Mouse (Mus musculus) CH12.LX (cell line): ENCODE measurements around the gene Ccser1. TPM values are rescaled to one million over a fixed set of nuclear protein-coding genes. Genes with fewer than 3 reads are reported as not detected.

Experiments used
- DNase-seq: peaks from one replicate; pipeline ENCODE4 v3.0.0-alpha.2; 2013; ENCODE audit errors: extremely low read depth
- H3K27ac ChIP-seq: 2 replicates; pipeline ENCODE4 v1.5.1; 2012; ENCODE audit warnings: low read depth, mild to moderate bottlenecking, control low read depth, moderate library complexity; ENCODE audit not compliant: insufficient read depth
- H3K27me3 ChIP-seq: replicated peaks from 2 replicates; pipeline ENCODE3; 2012; ENCODE audit warnings: inconsistent platforms
- H3K36me3 ChIP-seq, 2 experiments: replicated peaks in 1 of 2; 2 replicates each; pipeline versions ENCODE3 to v1.6.1; 2012; ENCODE audit warnings: inconsistent platforms in 1 of 2, low read length in 1 of 2, mild to moderate bottlenecking in 1 of 2, mixed read lengths in 1 of 2, moderate library complexity in 1 of 2; ENCODE audit not compliant: control insufficient read depth in 1 of 2, insufficient read depth in 1 of 2
- H3K4me1 ChIP-seq, 2 experiments: 2 replicates each; pipeline ENCODE4 v1.6.1; 2012; ENCODE audit warnings: inconsistent platforms in 1 of 2, moderate library complexity in 1 of 2; ENCODE audit not compliant: insufficient read depth in 2 of 2, control insufficient read depth in 1 of 2
- H3K4me2 ChIP-seq: 2 replicates; pipeline ENCODE4 v1.6.1; 2012; ENCODE audit warnings: low read depth, mild to moderate bottlenecking, control low read depth; ENCODE audit not compliant: poor library complexity, insufficient read depth, severe bottlenecking
- H3K4me3 ChIP-seq, 3 experiments: fragments of 150-350 bp in 1 of 3; sonication (generic) in 1 of 3; replicated peaks in 1 of 3; 2 replicates each; pipeline versions ENCODE3 to v1.5.1; 2011 to 2012; ENCODE audit warnings: low read depth in 2 of 3, low read length in 2 of 3, mild to moderate bottlenecking in 2 of 3, moderate library complexity in 2 of 3, control low read depth in 1 of 3, improper control_type of control experiment in 1 of 3, inconsistent platforms in 1 of 3, mixed read lengths in 1 of 3; ENCODE audit not compliant: poor library complexity in 1 of 3
- H3K79me2 ChIP-seq: replicated peaks from 2 replicates; pipeline ENCODE4 v1.6.1; 2012; ENCODE audit warnings: mild to moderate bottlenecking, moderate library complexity; ENCODE audit not compliant: control insufficient read depth, poor library complexity, insufficient read depth, severe bottlenecking; ENCODE audit errors: extremely low read depth
- H3K9ac ChIP-seq: 2 replicates; pipeline ENCODE4 v1.6.1; 2012; ENCODE audit warnings: low read depth, mild to moderate bottlenecking, control low read depth, moderate library complexity; ENCODE audit not compliant: insufficient read depth
- H3K9me3 ChIP-seq: replicated peaks from 2 replicates; pipeline ENCODE3; 2012; ENCODE audit warnings: low read length, inconsistent platforms, mixed read lengths
- BHLHE40 ChIP-seq: IDR thresholded peaks from 2 replicates; pipeline ENCODE4 v1.6.1; 2011; ENCODE audit warnings: mild to moderate bottlenecking, low read depth, low read length, improper control_type of control experiment
- CHD1 ChIP-seq: IDR thresholded peaks from 2 replicates; pipeline ENCODE4 v1.6.1; 2012; ENCODE audit warnings: low read depth, low read length, improper control_type of control experiment, inconsistent platforms
- CHD2 ChIP-seq: IDR thresholded peaks from 2 replicates; pipeline ENCODE4 v1.6.1; 2011; ENCODE audit warnings: low read length, improper control_type of control experiment
- CTCF ChIP-seq, 2 experiments: IDR thresholded peaks in 1 of 2; conservative IDR thresholded peaks in 1 of 2; 2 replicates each; pipeline ENCODE4 v1.5.1; 2011 to 2012; ENCODE audit warnings: low read depth in 2 of 2, low read length in 2 of 2, improper control_type of control experiment in 1 of 2, inconsistent platforms in 1 of 2, mild to moderate bottlenecking in 1 of 2, moderate library complexity in 1 of 2
- E2F4 ChIP-seq: IDR thresholded peaks from 2 replicates; pipeline ENCODE4 v1.6.1; 2011; ENCODE audit warnings: low read depth, low read length, improper control_type of control experiment; ENCODE audit not compliant: insufficient replicate concordance
- ELF1 ChIP-seq: IDR thresholded peaks from 2 replicates; pipeline ENCODE4 v1.6.1; 2014; ENCODE audit warnings: low read depth, mild to moderate bottlenecking, inconsistent platforms, low read length, improper control_type of control experiment
- ETS1 ChIP-seq: conservative IDR thresholded peaks from 2 replicates; pipeline ENCODE4 v1.6.1; 2012; ENCODE audit warnings: low read depth, mild to moderate bottlenecking, inconsistent platforms, low read length, improper control_type of control experiment, moderate library complexity
- GABPA ChIP-seq: IDR thresholded peaks from 2 replicates; pipeline ENCODE4 v1.6.1; 2012; ENCODE audit warnings: low read depth, low read length, improper control_type of control experiment, inconsistent platforms; ENCODE audit not compliant: insufficient replicate concordance
- HCFC1 ChIP-seq: IDR thresholded peaks from 2 replicates; pipeline ENCODE4 v1.6.1; 2012; ENCODE audit warnings: low read depth, mild to moderate bottlenecking, inconsistent platforms, low read length, improper control_type of control experiment
- JUN ChIP-seq: IDR thresholded peaks from 2 replicates; pipeline ENCODE4 v1.6.1; 2011; ENCODE audit warnings: low read depth, mild to moderate bottlenecking, low read length, improper control_type of control experiment, moderate library complexity; ENCODE audit not compliant: insufficient read depth
- MAFK ChIP-seq: IDR thresholded peaks from 2 replicates; pipeline ENCODE4 v1.6.1; 2011; ENCODE audit warnings: low read length, improper control_type of control experiment; ENCODE audit not compliant: insufficient replicate concordance
- MAZ ChIP-seq: IDR thresholded peaks from 2 replicates; pipeline ENCODE4 v1.6.1; 2012; ENCODE audit warnings: low read depth, mild to moderate bottlenecking, inconsistent platforms, low read length, improper control_type of control experiment, moderate library complexity
- MEF2A ChIP-seq: IDR thresholded peaks from 2 replicates; pipeline ENCODE4 v1.6.1; 2014; ENCODE audit warnings: low read depth, mild to moderate bottlenecking, inconsistent platforms, low read length, improper control_type of control experiment, borderline replicate concordance
- MXI1 ChIP-seq: IDR thresholded peaks from 2 replicates; pipeline ENCODE4 v1.6.1; 2011; ENCODE audit warnings: mild to moderate bottlenecking, low read depth, low read length, improper control_type of control experiment
- NELFE ChIP-seq: IDR thresholded peaks from 2 replicates; pipeline ENCODE4 v1.6.1; 2011; ENCODE audit warnings: low read depth, low read length, improper control_type of control experiment
- POLR2A ChIP-seq: IDR thresholded peaks from 2 replicates; pipeline ENCODE4 v1.6.1; 2011; ENCODE audit warnings: low read depth, mild to moderate bottlenecking, improper control_type of control experiment, low read length
- POLR2AphosphoS2 ChIP-seq: IDR thresholded peaks from 2 replicates; pipeline ENCODE4 v1.6.1; 2011; ENCODE audit warnings: low read depth, low read length, improper control_type of control experiment
- RAD21 ChIP-seq: IDR thresholded peaks from 2 replicates; pipeline ENCODE4 v1.6.1; 2011; ENCODE audit warnings: low read depth, mild to moderate bottlenecking, low read length, improper control_type of control experiment, moderate library complexity
- SIN3A ChIP-seq: IDR thresholded peaks from 2 replicates; pipeline ENCODE4 v1.6.1; 2012; ENCODE audit warnings: low read length, improper control_type of control experiment, inconsistent platforms
- SMC3 ChIP-seq: IDR thresholded peaks from 2 replicates; pipeline ENCODE4 v1.6.1; 2011; ENCODE audit warnings: low read depth, low read length, improper control_type of control experiment
- UBTF ChIP-seq: IDR thresholded peaks from 2 replicates; pipeline ENCODE4 v1.6.1; 2012; ENCODE audit warnings: low read depth, mild to moderate bottlenecking, inconsistent platforms, low read length, improper control_type of control experiment, moderate library complexity
- USF2 ChIP-seq: conservative IDR thresholded peaks from 2 replicates; pipeline ENCODE4 v1.6.1; 2011; ENCODE audit warnings: low read depth, low read length, improper control_type of control experiment
- ZC3H11A ChIP-seq: IDR thresholded peaks from 2 replicates; pipeline ENCODE4 v1.6.1; 2012; ENCODE audit warnings: low read depth, mild to moderate bottlenecking, inconsistent platforms, low read length, improper control_type of control experiment
- ZMIZ1 ChIP-seq: IDR thresholded peaks from 2 replicates; pipeline ENCODE4 v1.6.1; 2012; ENCODE audit warnings: low read depth, mild to moderate bottlenecking, inconsistent platforms, low read length, improper control_type of control experiment
- ZNF384 ChIP-seq: IDR thresholded peaks from 2 replicates; pipeline ENCODE4 v1.6.1; 2012; ENCODE audit warnings: low read depth, low read length, improper control_type of control experiment, inconsistent platforms
- dilution Hi-C: fragments of 300-500 bp; cut with MboI; formaldehyde crosslinking; loops from 2 replicates; pipeline ENCODE4 v1.14.3; 2020; ENCODE audit warnings: low sequenced_read_pairs; ENCODE audit not compliant: extremely low pct_unique_long_range_greater_than_20kb, extremely low pct_ligation_motif_present
- in situ Hi-C: fragments of 300-500 bp; cut with MboI; formaldehyde crosslinking; loops from 3 replicates; pipeline ENCODE4 v1.14.3; 2019; ENCODE audit warnings: low sequenced_read_pairs, low pct_ligation_motif_present, low pct_unique_long_range_greater_than_20kb, mixed read lengths
- polyA plus RNA-seq: library from polyadenylated mRNA; unstranded; fragments of >175 nt; gene quantifications from 2 replicates; pipeline ENCODE4 v1.2.1, GENCODE M21; 2012; ENCODE audit warnings: low read depth; ENCODE audit not compliant: insufficient read length
- total RNA-seq, 2 experiments: library from RNA; depleted of rRNA; stranded (reverse); fragments of 300-350 nt in 1 of 2; fragments of >200 nt in 1 of 2; gene quantifications; 2 replicates each; pipeline ENCODE4 v1.2.3; 2012 to 2014

Ccser1 gene
- total and polyA plus RNA-seq, 3 experiments = not detected

DNA sequence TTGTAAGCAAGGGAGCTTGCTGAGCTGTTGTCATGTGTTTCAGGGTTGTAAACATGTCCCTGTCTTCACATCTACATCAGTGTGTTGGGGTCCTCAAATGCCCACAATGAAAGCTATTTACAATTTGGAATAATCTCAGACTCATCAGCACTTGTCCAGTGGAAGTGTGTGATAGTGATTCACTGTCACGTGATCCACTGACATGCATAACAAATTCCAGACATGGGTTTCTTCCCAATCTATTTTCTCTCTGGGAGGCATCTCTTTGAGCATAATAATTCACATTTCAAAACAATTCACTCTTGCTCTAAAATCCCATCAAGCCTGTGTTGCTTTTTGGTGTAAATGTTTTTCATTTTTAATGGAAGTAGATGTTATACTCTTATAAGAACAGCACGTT lies 408.9 kb downstream of the Ccser1 start:
- no peaks in the 10 kb centered on the region for H3K79me2 ChIP-seq
- in situ Hi-C loops (no loop called here), dilution Hi-C loops (no loop called here)
- H3K36me3 ChIP-seq = no peaks in the 10 kb centered on the region
- no peak overlapping the region for H3K9ac ChIP-seq
- H3K4me2 ChIP-seq = no peak overlapping the region
- no peak for DNase-seq
- no peak overlapping the region for H3K4me3 ChIP-seq
- no peaks in the 10 kb centered on the region for H3K27me3 ChIP-seq
- peaks cover 28% of the 10 kb centered on the region for H3K9me3 ChIP-seq
- H3K27ac ChIP-seq = no peak overlapping the region
- H3K4me1 ChIP-seq = no peaks in the 10 kb centered on the region
- TF ChIP-seq MAZ (no peak), HCFC1 (no peak), MXI1 (no peak), BHLHE40 (no peak), POLR2A (no peak), MAFK (no peak), UBTF (no peak), ZC3H11A (no peak)

DNA sequence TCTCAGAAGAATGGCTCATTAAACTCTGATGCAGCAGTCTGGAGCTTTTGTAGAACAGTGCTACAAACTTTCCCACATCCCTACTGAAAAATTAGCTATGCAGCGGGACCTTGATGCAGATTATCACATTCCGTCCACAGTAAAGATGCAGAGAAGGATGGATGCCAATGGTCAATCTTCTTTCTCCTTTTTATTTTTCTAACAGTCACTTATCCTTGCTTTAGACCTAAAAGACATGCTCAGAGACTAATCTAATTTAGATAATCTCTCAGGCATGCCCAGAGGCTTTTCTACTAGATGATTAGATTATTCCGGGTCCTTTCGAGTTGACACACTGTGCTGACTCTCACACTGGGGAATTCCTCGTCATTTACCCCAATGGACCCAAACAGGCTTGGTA lies 421.8 kb downstream of the Ccser1 start:
- Histone ChIP-seq H3K36me3 (no peaks in the 10 kb centered on the region), H3K4me2 (no peak overlapping the region), H3K4me1 (no peaks in the 10 kb centered on the region), H3K4me3 (no peak overlapping the region), H3K27ac (no peak overlapping the region), H3K9me3 (peaks cover 34% of the 10 kb centered on the region), H3K27me3 (no peaks in the 10 kb centered on the region), H3K79me2 (no peaks in the 10 kb centered on the region), H3K9ac (no peak overlapping the region)
- TF ChIP-seq SIN3A (no peak), ELF1 (no peak), MXI1 (no peak), SMC3 (no peak)
- in situ Hi-C loops (no loop called here), dilution Hi-C loops (no loop called here)
- no peak for DNase-seq

DNA sequence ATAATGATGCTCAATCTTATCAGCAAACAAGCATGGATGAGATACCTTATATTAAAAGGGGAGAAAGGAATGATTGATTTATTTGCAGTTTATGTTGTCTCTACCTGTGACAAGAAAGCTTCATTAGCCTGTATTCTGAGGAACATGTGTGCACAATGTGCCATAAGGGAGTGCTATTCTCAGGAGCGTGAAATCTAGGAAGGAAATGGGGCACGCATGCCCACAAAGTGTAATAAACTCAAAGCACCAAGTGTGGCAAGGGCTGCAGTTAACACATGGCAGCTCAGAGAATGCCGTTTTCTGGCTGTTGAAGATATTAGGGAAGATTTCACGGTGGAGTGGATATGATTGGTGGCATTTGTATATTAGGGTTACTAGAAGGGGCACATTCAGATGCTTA lies 434.8 kb downstream of the Ccser1 start:
- no peak overlapping the region for H3K4me2 ChIP-seq
- no peak overlapping the region for H3K9ac ChIP-seq
- no peaks in the 10 kb centered on the region for H3K79me2 ChIP-seq
- H3K4me3 ChIP-seq = no peak overlapping the region
- no peak overlapping the region for H3K27ac ChIP-seq
- no peaks in the 10 kb centered on the region for H3K27me3 ChIP-seq
- peaks cover 42% of the 10 kb centered on the region for H3K9me3 ChIP-seq
- dilution Hi-C loops = no loop called here
- in situ Hi-C loops = no loop called here
- no peaks in the 10 kb centered on the region for H3K36me3 ChIP-seq
- no peaks in the 10 kb centered on the region for H3K4me1 ChIP-seq
- DNase-seq = no peak
- no peak for TF ChIP-seq HCFC1
- no peak for TF ChIP-seq ELF1
- no peak for TF ChIP-seq ETS1
- no peak for TF ChIP-seq GABPA
- no peak for TF ChIP-seq CHD1
- no peak for TF ChIP-seq E2F4
- no peak for TF ChIP-seq ZNF384
- TF ChIP-seq NELFE = no peak
- TF ChIP-seq USF2 = no peak
- no peak for TF ChIP-seq CTCF (conservative IDR thresholded peaks at IDR 0.05 in 1 of 2, IDR thresholded peaks at IDR 0.05 in 1 of 2; ENCODE audit: low read depth in 2 of 2, low read length in 2 of 2)
- no peak for TF ChIP-seq JUN
- TF ChIP-seq CHD2 = no peak
- TF ChIP-seq ZMIZ1 = no peak
- no peak for TF ChIP-seq POLR2AphosphoS2
- TF ChIP-seq MEF2A = no peak
- no peak for TF ChIP-seq RAD21
